Mouse (Mus musculus) embryo, embryonic 11.5 days (tissue): ENCODE results near the gene Ubp1.
A peak's percentile ranks its signal among the peaks of the same experiment; 100 is the strongest.
"Not testable (repeated sequence)": the region's sequence is repeated elsewhere in the genome, so short reads cannot be mapped to it uniquely, and the experiment has no call there.

Source experiments
- DNase-seq: peaks from one replicate; pipeline ENCODE4 v3.0.0-alpha.2; 2012; ENCODE audit warnings: low read depth, low spot score

Ubp1 gene

GRCm38 (mm10) chr9:113930534-113931374, at the start of gene Ubp1:
Ubp1 (plus strand) TSS chr9:113930934.
- DNase-seq = peak; percentile 92

- DNase-seq = no peak
Measured at GRCm38 (mm10) chr9:113894903-113895302, 35.8 kb upstream of the Ubp1 start.

GRCm38 (mm10) chr9:113903136-113903535, 27.6 kb upstream of the Ubp1 start:
- no peak for DNase-seq

- not testable (repeated sequence) for DNase-seq
Measured at GRCm38 (mm10) chr9:113904315-113904714, 26.4 kb upstream of the Ubp1 start.

- DNase-seq = no peak
Measured at GRCm38 (mm10) chr9:113915789-113916188, 14.9 kb upstream of the Ubp1 start.

GRCm38 (mm10) chr9:113922677-113923076, 8.1 kb upstream of the Ubp1 start:
- no peak for DNase-seq

- no peak for DNase-seq
Measured at GRCm38 (mm10) chr9:113924883-113925282, 5.9 kb upstream of the Ubp1 start.

- no peak for DNase-seq
Measured at GRCm38 (mm10) chr9:113928591-113928990, 2.1 kb upstream of the Ubp1 start.

- no peak for DNase-seq
Measured at GRCm38 (mm10) chr9:113929676-113930075, 1.1 kb upstream of the Ubp1 start.

GRCm38 (mm10) chr9:113931375-113932099, 803 bp downstream of the Ubp1 start:
- DNase-seq = peak; percentile 34

- DNase-seq = peak; percentile 11
Measured at GRCm38 (mm10) chr9:113932100-113932470, 1.4 kb downstream of the Ubp1 start.

- DNase-seq = no peak
Measured at GRCm38 (mm10) chr9:113932501-113932900, 1.8 kb downstream of the Ubp1 start.

GRCm38 (mm10) chr9:113935638-113936037, 4.9 kb downstream of the Ubp1 start:
- DNase-seq = no peak

- no peak for DNase-seq
Measured at GRCm38 (mm10) chr9:113939063-113939850, 8.5 kb downstream of the Ubp1 start.

- no peak for DNase-seq
Measured at GRCm38 (mm10) chr9:113941103-113941805, 10.5 kb downstream of the Ubp1 start.

- DNase-seq = no peak
Measured at GRCm38 (mm10) chr9:113943372-113943771, 12.6 kb downstream of the Ubp1 start.

- DNase-seq = no peak
Measured at GRCm38 (mm10) chr9:113947216-113947615, 16.5 kb downstream of the Ubp1 start.

GRCm38 (mm10) chr9:113957777-113958176, 27.0 kb downstream of the Ubp1 start:
- DNase-seq = no peak

GRCm38 (mm10) chr9:113963718-113964117, 33.0 kb downstream of the Ubp1 start:
- DNase-seq = no peak

GRCm38 (mm10) chr9:113964415-113964814, 33.7 kb downstream of the Ubp1 start:
- DNase-seq = no peak

- no peak for DNase-seq
Measured at GRCm38 (mm10) chr9:113966838-113967237, 36.1 kb downstream of the Ubp1 start.
